Mouse (Mus musculus) layer of hippocampus, postnatal 25 days (tissue): Measurements from ENCODE around the gene Fchsd2. TPM values are rescaled to one million over a fixed set of nuclear protein-coding genes. Genes with fewer than 3 reads are reported as not detected.

Source experiments
- DNase-seq, 2 experiments: peaks; one replicate each; pipeline ENCODE4 v3.0.0; 2022; ENCODE audit warnings: mixed read lengths in 2 of 2, low spot score in 1 of 2; ENCODE audit errors: extremely low spot score in 1 of 2
- total RNA-seq, 2 experiments: library from RNA; stranded (reverse); gene quantifications; 2 replicates each; pipeline ENCODE4 v1.2.3; 2021

Fchsd2 gene
- total RNA-seq, 2 experiments from 2014 or later, result 33.0 to 41.8 TPM

DNA sequence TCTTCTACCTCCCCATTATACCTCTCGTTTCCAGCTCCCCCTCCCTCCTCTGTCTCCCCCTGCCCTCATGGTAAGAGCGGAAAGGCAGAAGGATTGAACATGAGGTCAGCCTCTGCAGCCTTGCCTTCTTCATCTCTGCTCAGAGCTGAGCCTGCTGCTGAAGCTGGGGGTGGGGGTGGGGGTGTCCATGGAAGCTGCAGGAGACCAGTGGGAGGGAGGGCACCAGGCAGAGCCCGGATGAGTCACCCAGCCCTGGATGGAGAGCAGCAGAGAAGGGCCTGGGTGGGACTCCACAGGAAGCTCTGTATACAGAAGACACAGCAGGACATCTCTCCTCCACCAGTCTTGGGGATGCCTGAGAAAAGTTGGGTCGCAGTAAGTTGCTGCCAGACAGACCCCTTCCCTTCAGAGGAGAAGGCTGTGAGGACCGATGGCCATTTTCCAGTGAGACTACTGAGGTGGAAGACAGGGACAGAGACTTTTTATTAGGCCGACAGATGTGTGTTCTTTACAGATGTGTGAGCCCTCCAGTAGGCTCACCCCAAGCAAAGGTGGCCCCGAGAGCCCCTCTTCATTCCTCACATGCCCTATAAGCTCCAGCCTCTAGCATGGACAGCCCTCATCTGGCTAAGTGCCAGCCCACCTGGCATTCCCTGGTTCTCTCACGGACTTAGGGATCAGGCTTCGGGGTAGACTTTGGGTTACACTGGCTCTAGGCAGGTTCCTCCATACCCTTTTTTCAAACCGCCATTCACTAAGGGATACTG is 237.6 kb downstream of the Fchsd2 start:
- DNase-seq, result no peak

GRCm38 (mm10) chr7:101330841-101331173 is 238.1 kb downstream of the Fchsd2 start:
- no peak for DNase-seq

GRCm38 (mm10) chr7:101332045-101332831 is 239.6 kb downstream of the Fchsd2 start:
- DNase-seq, result no peak

Other genes with a start within 250 kb of the Fchsd2 start
- 10 to 100 TPM; 10.1 to 10.4 TPM for gene Relt, start 229.4 kb upstream of the Fchsd2 start, total RNA-seq
- gene Arhgef17, start 160.8 kb upstream of the Fchsd2 start, total RNA-seq, result 100 to 1,000 TPM; 140 to 146 TPM
- 1 to 10 TPM; 3.9 to 5.6 TPM for gene P2ry6, start 118.2 kb upstream of the Fchsd2 start, total RNA-seq
- gene P2ry2, start 80.0 kb upstream of the Fchsd2 start, total RNA-seq, result 1 to 10 TPM in 1 of 2 experiments, under 1 TPM in 1; 0.62 to 1.3 TPM
- gene Atg16l2, start 209.4 kb downstream of the Fchsd2 start, total RNA-seq, result 10 to 100 TPM; 35.1 to 36.6 TPM
- gene Stard10, start 224.2 kb downstream of the Fchsd2 start, total RNA-seq, result 10 to 100 TPM; 22.4 to 23.0 TPM